Mouse (Mus musculus) embryo, embryonic 11.5 days (tissue): ENCODE data around the gene Ptcra.
A peak's percentile ranks its signal among the peaks of the same experiment; 100 is the strongest.

Source experiments
- DNase-seq: peaks from one replicate; pipeline ENCODE4 v3.0.0-alpha.2; 2012; ENCODE audit warnings: low read depth, low spot score

Ptcra gene

DNA sequence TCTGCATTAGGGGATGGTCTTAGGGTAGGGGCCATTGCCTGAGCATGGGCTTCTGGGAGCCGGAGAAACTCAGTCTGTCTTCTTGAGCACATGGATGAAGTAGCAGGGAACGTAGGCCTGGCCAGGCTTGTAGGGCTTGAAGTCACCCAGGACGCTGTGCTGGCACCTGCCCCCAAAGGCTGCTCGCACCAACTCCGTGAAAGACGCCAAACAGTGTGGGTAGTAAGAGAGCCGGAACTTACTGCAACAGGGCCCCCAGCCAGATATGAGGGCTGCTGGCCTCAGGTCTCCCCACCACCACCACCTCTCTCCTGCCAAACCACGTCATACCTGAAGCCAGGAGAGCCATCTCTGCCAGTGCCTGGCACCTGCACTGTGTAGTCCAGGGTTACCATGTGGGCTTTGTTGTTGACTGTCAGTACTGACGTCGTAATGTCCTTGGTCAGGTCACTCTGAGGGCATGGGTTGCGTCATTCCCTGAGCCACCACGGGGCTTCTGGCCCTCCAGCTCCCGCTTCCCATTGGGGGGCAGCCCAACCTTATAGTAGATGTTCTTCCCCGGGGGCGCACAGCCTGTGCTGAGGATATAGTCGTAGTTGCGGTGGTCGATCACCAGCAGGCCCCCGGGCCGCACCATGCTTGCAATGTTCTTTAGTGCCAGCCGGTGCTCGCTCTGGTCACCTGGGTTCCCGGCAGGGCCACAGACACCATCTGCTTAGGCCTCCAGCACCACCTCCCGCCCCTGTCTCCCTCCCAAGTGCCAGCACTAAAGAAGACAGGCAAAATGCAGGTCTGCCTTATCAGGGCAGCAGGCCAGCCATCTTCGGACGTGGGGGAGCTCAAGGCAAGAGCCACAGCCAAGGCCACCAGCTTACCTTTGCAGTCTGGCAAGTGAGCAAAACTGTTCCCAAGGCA is 37.5 kb downstream of the Ptcra start:
- DNase-seq = no peak

DNA sequence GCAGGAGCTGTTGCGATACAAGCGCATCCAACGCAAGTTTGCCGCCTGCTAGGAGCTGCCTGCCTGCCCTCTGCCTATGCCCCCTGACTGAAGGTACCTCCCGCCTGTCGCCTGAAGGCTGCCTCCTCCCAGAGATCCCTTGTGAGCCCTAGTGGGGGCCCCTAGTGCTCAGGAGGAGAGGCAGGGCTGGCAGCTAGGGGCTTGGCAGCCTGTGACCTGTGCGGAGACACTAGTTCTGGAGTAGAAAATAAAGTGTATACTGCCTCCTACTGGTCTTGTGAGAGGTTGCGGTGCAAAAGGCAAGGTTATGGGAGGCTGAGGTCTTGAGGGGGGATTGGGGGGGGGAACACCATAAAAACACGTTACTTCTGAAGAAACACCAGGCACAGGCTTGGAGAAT is 38.2 kb downstream of the Ptcra start:
- no peak for DNase-seq

DNA sequence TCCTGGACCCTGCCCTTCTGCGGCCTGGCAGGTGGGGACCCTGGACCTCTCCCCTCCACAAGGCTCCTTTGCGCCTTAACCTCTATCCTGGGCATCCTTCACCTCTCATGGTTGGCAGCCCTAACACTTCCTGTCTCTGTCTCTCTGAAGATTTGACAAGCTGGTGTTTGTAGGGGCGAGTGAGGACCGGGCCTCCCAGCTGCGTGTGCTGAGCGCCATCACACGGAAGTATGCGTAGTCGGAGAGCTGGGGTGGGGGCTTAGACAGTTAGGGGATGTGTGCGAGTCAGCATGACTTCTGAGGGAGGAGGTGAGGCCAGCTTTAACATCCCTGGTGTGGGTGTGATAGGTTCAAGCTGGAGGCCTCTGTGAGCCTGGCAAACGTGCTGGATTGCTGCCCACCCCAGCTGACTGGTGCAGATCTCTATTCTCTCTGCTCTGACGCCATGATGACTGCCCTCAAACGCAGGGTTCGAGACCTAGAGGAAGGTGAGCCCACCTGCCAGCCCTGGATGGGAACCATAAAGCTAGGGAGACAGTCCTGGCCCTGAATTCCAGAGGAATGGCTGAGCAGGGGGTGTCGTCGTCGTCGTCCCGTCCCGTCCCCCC is 38.9 kb downstream of the Ptcra start:
- no peak for DNase-seq

DNA sequence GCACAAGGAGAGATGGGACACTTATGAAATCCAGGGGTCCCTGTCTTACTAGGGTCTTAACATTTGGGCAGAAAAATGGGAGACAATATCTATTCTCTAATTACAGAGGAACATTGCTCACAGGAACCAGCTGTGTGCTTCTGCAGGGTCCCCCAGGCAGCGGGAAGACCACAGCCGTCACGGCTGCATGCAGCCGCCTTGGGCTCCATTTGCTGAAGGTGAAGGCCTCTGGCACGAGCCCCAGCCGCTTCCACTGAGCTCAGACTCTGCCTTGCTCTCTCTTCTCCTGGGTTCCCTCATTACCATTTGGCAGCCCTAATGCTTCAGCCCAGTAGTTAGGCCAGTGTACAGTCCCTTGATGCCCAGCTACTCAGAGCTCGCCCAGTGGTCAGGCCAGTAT is 42.4 kb downstream of the Ptcra start:
- no peak for DNase-seq

DNA sequence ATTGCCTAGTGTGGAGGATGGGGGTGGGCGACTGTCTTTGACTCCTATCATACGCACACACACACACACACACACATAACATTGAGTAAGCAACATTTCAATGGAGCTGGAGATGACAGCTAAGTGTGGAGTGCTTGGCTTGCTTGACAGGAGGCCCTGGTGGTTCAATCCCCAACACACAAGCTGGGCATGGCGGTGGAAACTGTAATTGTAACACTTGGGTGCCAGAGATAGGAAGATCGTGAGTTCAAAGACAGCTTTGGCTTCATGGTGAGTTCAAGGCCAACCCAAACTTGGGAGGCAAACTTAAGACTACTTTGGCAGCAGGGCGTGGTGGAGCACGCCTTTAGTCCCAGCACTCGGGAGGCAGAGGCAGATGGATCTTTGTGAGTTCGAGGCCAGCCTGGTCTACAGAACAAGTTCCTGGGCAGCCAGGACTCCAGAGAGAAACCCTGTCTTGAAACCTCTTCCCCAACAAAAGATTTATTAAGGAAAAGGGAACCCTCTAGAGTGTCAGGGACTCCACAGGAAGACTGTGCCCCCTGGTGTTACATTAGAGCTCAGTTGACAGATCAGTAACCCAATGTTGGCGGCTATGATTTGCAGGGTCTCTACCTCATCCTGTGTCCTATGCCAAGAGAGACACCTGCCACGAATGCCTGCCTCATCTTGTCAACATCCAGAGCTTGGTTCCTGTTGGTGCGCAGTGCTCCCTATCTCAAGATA is 48.6 kb downstream of the Ptcra start:
- no peak for DNase-seq

DNA sequence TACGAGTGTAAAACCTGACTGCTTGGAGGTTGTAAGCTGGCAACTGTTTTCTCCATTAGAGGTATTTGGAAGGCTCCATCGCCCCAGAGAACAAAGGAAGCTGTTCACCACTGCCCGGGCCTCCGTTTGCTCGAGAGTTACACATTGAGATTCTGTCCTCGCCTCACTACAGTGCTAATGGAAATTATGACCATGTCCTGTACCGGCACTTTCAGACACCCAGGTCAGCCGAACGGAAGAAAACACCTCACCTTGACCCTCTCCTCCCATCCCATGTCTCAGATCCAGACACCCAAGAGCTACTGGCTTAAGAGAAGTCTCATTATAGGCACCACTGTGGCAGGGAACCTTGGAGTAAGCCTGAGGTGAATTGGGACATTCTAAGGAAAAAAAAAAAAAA is 49.7 kb downstream of the Ptcra start:
- no peak for DNase-seq

DNA sequence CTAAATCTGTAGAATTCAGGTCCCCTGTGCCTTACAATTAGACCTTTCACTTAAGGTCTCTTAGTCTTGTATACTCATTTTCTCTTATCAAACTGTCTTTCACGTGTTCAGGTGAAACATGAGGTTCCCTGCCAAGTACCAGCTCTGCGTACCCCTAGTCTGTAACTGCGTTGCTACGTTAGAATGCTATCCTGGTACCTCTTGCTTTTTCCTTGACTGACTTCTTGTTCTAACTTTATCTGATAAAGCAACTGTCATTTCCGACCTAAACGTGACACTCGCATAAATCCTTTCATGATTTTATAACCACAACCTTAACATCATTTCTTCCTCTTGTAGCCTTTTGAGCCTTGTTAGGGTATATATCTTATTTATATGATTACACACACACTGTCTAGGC is 51.1 kb downstream of the Ptcra start:
- DNase-seq = no peak

DNA sequence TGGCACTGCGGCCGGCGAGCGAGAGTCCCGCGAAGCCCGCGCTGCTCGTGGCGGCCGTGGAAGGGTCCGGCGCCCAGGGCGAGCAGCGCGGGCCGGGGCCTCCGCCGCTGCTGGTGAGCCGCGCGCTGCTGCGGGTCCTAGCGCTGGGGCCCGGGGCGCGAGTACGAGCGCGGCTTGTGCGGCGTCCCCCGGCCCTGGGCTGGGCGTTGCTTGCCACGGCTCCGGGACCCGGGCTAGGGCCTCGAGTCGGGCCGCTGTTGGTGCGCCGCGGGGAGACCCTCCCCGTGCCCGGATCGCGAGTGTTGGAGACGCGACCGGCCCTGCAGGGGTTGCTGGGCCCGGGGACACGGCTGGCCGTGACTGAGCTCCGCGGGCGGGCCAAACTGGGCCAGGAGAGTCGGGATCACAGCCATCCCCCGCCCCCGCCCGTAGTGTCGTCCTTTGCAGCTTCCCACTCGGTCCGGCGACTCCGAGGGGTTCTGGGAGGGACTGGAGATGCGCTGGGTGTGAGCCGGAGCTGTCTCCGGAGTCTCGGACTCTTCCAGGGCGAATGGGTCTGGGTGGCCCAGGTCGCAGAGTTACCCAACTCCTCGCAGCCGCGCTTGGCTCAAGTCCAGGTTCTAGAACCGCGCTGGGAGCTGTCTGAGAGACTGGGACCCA is 51.8 kb downstream of the Ptcra start:
- DNase-seq = no peak

DNA sequence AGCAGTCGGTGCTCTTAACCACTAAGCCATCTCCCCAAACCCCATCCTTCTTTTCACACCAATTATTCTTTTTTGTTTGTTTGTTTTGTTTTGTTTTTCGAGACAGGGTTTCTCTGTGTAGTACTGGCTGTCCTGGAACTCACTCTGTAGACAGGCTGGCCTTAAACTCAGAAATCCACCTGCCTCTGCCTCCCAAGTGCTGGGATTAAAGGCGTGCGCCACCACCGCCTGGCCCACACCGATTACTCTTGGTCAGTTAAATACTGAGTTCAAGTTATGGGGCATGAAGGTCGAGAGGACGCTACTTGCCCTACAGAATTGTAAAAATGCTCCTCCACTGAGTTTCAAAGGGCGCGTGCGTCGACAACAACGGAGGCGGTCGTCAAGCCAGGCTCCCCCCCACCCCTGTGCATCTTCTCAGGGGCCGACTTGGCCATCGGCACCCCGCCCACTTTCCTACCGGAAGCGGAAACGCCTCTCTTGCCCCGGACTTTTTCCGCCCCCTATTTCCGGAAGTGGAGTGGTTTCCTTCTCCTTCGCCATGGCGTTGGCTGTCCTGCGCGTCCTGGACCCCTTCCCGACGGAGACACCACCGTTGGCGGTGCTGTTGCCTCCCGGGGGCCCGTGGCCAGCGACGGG is 52.4 kb downstream of the Ptcra start, which contains the start of gene Pex6:
TSS of gene Pex6 (plus strand) at position 505 of the 639 bp plus-strand sequence.
- peak; percentile 88 for DNase-seq

DNA sequence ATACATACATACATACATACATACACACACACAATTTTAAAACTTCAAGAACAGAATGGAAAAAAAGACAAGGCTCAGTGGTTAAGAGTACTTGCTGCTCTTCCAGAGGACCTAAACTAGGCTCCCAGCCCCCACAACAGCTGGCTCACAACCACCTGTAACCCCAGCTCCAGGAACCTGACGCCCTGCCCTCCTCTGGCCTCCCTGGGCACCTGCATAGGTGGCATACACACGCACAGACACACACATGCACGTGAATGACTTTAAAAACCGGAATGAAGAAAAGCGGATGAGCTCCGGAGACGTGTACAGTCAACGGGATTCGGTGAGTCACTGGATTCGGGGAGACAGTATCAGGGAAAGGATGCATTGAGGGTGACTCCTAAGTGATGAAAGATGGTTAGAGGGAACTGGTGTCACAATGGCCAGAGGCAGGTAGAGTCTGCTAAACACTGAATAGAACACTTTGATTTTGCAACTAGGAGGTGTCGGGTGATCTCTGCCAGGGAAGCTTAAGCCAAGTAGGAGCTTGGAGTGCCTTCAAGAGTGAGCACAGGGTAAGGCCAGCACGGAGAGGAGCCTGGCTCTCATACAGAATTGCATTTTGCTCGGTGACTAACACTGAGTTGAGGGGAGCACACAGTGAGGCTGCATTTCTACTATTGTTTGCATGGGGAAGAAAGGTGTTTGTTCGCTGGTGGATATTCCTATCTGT is 57.0 kb downstream of the Ptcra start:
- DNase-seq = no peak
